Comparison of ENCODE assay signal across 34 mouse cellular contexts in genomic region chr1:5231218-5231617, GRCm38 (mm10).
"Had no signal": no experiment of that assay in that cellular context is flagged by ENCODE, and none has a peak within 500 bp of the region (broad histone marks: within the 10 kb centered on the region; RNA-seq: fewer than 3 reads in every experiment).

No protein-coding gene starts in this region.

- H3K4me3 ChIP-seq: heart, embryonic 10.5 days; heart, embryonic 12.5 days; heart, embryonic 13.5 days; heart, embryonic 15.5 days; hindbrain, embryonic 12.5 days; hindbrain, embryonic 15.5 days; intestine, embryonic 15.5 days; kidney, embryonic 15.5 days; layer of hippocampus, adult 2 months; left cerebral cortex, adult 2 months had no signal

- H3K27ac ChIP-seq: heart, embryonic 10.5 days; heart, embryonic 13.5 days; heart, embryonic 15.5 days; hindbrain, embryonic 15.5 days; hindbrain, postnatal 0 days; intestine, embryonic 15.5 days; kidney, embryonic 15.5 days; kidney, postnatal 0 days; layer of hippocampus, adult 2 months; left cerebral cortex, adult 2 months had no signal

- H3K4me1 ChIP-seq: heart, embryonic 10.5 days; heart, embryonic 12.5 days; heart, embryonic 13.5 days; heart, embryonic 15.5 days; intestine, embryonic 15.5 days; kidney, embryonic 15.5 days had no signal

- H3K36me3 ChIP-seq: heart, embryonic 10.5 days; heart, embryonic 12.5 days; heart, embryonic 13.5 days; heart, embryonic 15.5 days; hindbrain, embryonic 12.5 days; hindbrain, embryonic 15.5 days; intestine, embryonic 15.5 days; kidney, embryonic 15.5 days had no signal

- H3K27me3 ChIP-seq: heart, embryonic 12.5 days; heart, embryonic 13.5 days; heart, embryonic 15.5 days; intestine, embryonic 15.5 days; kidney, embryonic 15.5 days had no signal

- H3K9ac ChIP-seq: heart, embryonic 12.5 days; heart, embryonic 13.5 days; heart, embryonic 15.5 days; hindbrain, embryonic 12.5 days; hindbrain, embryonic 14.5 days; hindbrain, embryonic 15.5 days; intestine, embryonic 15.5 days; kidney, embryonic 15.5 days had no signal

- H3K9me3 ChIP-seq: heart, embryonic 10.5 days; heart, embryonic 12.5 days; heart, embryonic 13.5 days; heart, embryonic 15.5 days; hindbrain, embryonic 12.5 days; hindbrain, embryonic 15.5 days; intestine, embryonic 15.5 days; kidney, embryonic 15.5 days had no signal

- DNase-seq: heart, postnatal 10 days; heart, postnatal 14 days; heart, postnatal 36 days; heart, postnatal 4 days; kidney, adult 11 months; kidney, adult 18-20 months; kidney, adult 2 months; kidney, adult 8-10 months; kidney, adult 9 months; kidney, postnatal 10 days; kidney, postnatal 14 days; kidney, postnatal 25 days; kidney, postnatal 36 days; kidney, postnatal 4 days; layer of hippocampus, adult 9-11 months; layer of hippocampus, postnatal 36 days had no signal

- ATAC-seq: hindbrain, embryonic 16.5 days; hindbrain, postnatal 0 days; inflammation-experienced regulatory T-cells, adult 6 months; intestine, embryonic 15.5 days; intestine, embryonic 16.5 days; intestine, postnatal 0 days had no signal

- H3K4me2 ChIP-seq: heart, embryonic 11.5 days; heart, embryonic 12.5 days; heart, embryonic 13.5 days; heart, embryonic 15.5 days; hindbrain, embryonic 12.5 days; hindbrain, embryonic 14.5 days; hindbrain, embryonic 15.5 days; intestine, embryonic 15.5 days; kidney, embryonic 15.5 days had no signal
